In the genomic region with DNA sequence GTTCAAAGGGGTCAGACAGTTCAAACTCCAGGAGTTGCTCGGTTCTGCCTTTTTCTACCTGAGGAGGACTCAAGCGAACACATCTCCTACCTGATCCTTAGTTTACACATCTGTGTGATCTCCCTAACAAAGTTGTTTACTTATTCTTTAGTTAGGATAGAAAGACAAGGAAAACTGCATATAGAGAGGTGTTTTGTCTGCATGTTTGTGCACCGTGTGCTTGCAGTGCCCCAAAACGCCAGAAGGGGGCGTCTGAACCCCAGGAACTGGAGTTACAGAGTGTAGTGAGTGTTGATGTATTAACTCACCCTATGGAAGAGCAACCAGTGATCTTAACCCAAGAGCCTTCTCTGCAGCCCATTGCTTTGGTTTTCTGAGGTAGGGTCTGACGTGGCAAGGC, we compare ENCODE assay signal across 14 mouse cellular contexts. TPM values are rescaled to one million over a fixed set of nuclear protein-coding genes. Genes with fewer than 3 reads are reported as not detected.
DNase-seq lines count a peak whose midpoint lies in the region; ATAC-seq and TF ChIP-seq lines count a peak whose summit lies in the region.
"Had no signal": no experiment of that assay in that cellular context is flagged by ENCODE, and none has a peak within 500 bp of the region (broad histone marks: within the 10 kb centered on the region; RNA-seq: fewer than 3 reads in every experiment).

No protein-coding gene starts in this region.

- DNase-seq in gastrocnemius, adult 2 months: no peak
- DNase-seq in gastrocnemius, adult 18-20 months (ENCODE audit: low spot score): no peak
- no peak for DNase-seq in midbrain, postnatal 0 days (ENCODE audit: low spot score)
- no peak for DNase-seq in brain, embryonic 14.5 days (ENCODE audit: low read depth)
- DNase-seq in thymus, postnatal 25 days: peak; percentile 39
- DNase-seq in layer of hippocampus, adult 11-12 months (ENCODE audit: low spot score): no peak
- no peak for DNase-seq in gastrocnemius, postnatal 10 days
- DNase-seq: adrenal gland, adult 2 months; cerebellum, adult 11-12 months; lung, postnatal 14 days had no signal

- no peak for ATAC-seq in midbrain, postnatal 0 days (ENCODE audit: low FRiP score)
- ATAC-seq in midbrain, embryonic 15.5 days (replicated peaks): no peak
- ATAC-seq: intestine, embryonic 16.5 days had no signal

- H3K9ac ChIP-seq in midbrain, postnatal 0 days (replicated peaks; ENCODE audit: low read length, poor library complexity, severe bottlenecking): no peak overlapping the region
- no peak overlapping the region for H3K9ac ChIP-seq in midbrain, embryonic 15.5 days
- H3K9ac ChIP-seq: embryonic facial prominence, embryonic 13.5 days; heart, embryonic 12.5 days had no signal

- no peaks in the 10 kb centered on the region for H3K4me1 ChIP-seq in midbrain, postnatal 0 days (ENCODE audit: insufficient read depth, low read length)
- H3K4me1 ChIP-seq in midbrain, embryonic 15.5 days: no peaks in the 10 kb centered on the region
- H3K4me1 ChIP-seq: embryonic facial prominence, embryonic 13.5 days had no signal

- H3K36me3 ChIP-seq in midbrain, postnatal 0 days (ENCODE audit: insufficient read depth, low read length): no peaks in the 10 kb centered on the region
- H3K36me3 ChIP-seq in midbrain, embryonic 15.5 days (replicated peaks): no peaks in the 10 kb centered on the region
- H3K36me3 ChIP-seq: embryonic facial prominence, embryonic 13.5 days; heart, embryonic 12.5 days had no signal

- TF ChIP-seq CTCF in gastrocnemius, adult 2 months (IDR thresholded peaks at IDR 0.05): peak; percentile 38
- TF ChIP-seq CTCF in midbrain, postnatal 0 days (IDR thresholded peaks at IDR 0.05): peak; percentile 38; the same call in 1 of the 2 replicates
- peak; percentile 34; the same call in 1 of the 2 replicates for TF ChIP-seq CTCF in brain, embryonic 14.5 days (IDR thresholded peaks at IDR 0.05; ENCODE audit: borderline replicate concordance, extremely low read depth, insufficient read depth, insufficient read length)

- no peaks in the 10 kb centered on the region for H3K27me3 ChIP-seq in midbrain, postnatal 0 days (ENCODE audit: insufficient read depth, low read length)
- H3K27me3 ChIP-seq in midbrain, embryonic 15.5 days (replicated peaks): no peaks in the 10 kb centered on the region
- H3K27me3 ChIP-seq: embryonic facial prominence, embryonic 13.5 days; heart, embryonic 12.5 days had no signal

- no peak for TF ChIP-seq POLR2A in brain, embryonic 14.5 days (IDR thresholded peaks at IDR 0.05; ENCODE audit: borderline replicate concordance, extremely low read depth, insufficient read depth, insufficient read length, poor library complexity, severe bottlenecking)

- no peak overlapping the region for H3K4me2 ChIP-seq in midbrain, postnatal 0 days (ENCODE audit: low read depth, low read length, poor library complexity, severe bottlenecking)
- H3K4me2 ChIP-seq in midbrain, embryonic 15.5 days: no peak overlapping the region
- H3K4me2 ChIP-seq: embryonic facial prominence, embryonic 13.5 days; heart, embryonic 12.5 days had no signal

- intact Hi-C loops in gastrocnemius, adult 2 months (cut with DNase I): loop anchor here (2.0 kb wide), 1 partner anchor 45 kb away; no protein-coding TSS in a partner anchor

- no peak overlapping the region for H3K27ac ChIP-seq in gastrocnemius, adult 2 months
- no peak overlapping the region for H3K27ac ChIP-seq in midbrain, postnatal 0 days (ENCODE audit: low read depth, low read length)
- no peak overlapping the region for H3K27ac ChIP-seq in midbrain, embryonic 15.5 days
- H3K27ac ChIP-seq: embryonic facial prominence, embryonic 13.5 days had no signal

- no peak overlapping the region for H3K4me3 ChIP-seq in gastrocnemius, adult 2 months
- H3K4me3 ChIP-seq in midbrain, postnatal 0 days (ENCODE audit: low read depth, low read length): no peak overlapping the region
- H3K4me3 ChIP-seq in midbrain, embryonic 15.5 days: no peak overlapping the region
- H3K4me3 ChIP-seq: embryonic facial prominence, embryonic 13.5 days; heart, embryonic 12.5 days had no signal

- 74% methylated on average over 6 of the region's 6 CpGs for WGBS in midbrain, postnatal 0 days
- 77% methylated on average over 6 of the region's 6 CpGs for WGBS in midbrain, embryonic 15.5 days

- H3K9me3 ChIP-seq in midbrain, postnatal 0 days (ENCODE audit: low read length): no peaks in the 10 kb centered on the region
- H3K9me3 ChIP-seq in midbrain, embryonic 15.5 days: no peaks in the 10 kb centered on the region
- H3K9me3 ChIP-seq: embryonic facial prominence, embryonic 13.5 days; heart, embryonic 12.5 days had no signal

RNA-seq across cellular contexts. Expression of a gene that starts 8.2 kb away (rescaled TPM):
- 10 to 100 TPM; 33.6 to 35.8 TPM for total RNA-seq in gastrocnemius, adult 2 months (2021)
- total RNA-seq in gastrocnemius, adult 18-20 months (2021): 10 to 100 TPM; 29.9 to 35.5 TPM
- total RNA-seq in midbrain, postnatal 0 days (2014; rRNA removed): 16.8 and 59.5 TPM in 2 replicates
- 59.6 and 63.2 TPM in 2 replicates for polyA plus RNA-seq in midbrain, postnatal 0 days (2015; fragmentation: Nextera tagmentation; extraction: Ambion mirVana)
- 51.1 and 51.4 TPM in 2 replicates for polyA plus RNA-seq in midbrain, embryonic 15.5 days (2015; fragmentation: Nextera tagmentation; extraction: Ambion mirVana)
- polyA plus RNA-seq in brain, embryonic 14.5 days (2012; rRNA removed): 17.5 and 18.8 TPM in 2 replicates
- total RNA-seq in gastrocnemius, postnatal 10 days (2021): 10 to 100 TPM; 21.7 to 24.4 TPM

RNA-seq across cellular contexts. Expression of a gene that starts 18.9 kb away (rescaled TPM):
- 10 to 100 TPM; 50.8 to 56.0 TPM for total RNA-seq in gastrocnemius, adult 2 months (2021)
- 10 to 100 TPM; 59.6 to 65.3 TPM for total RNA-seq in gastrocnemius, adult 18-20 months (2021)
- total RNA-seq in midbrain, postnatal 0 days (2014; rRNA removed): 131 and 162 TPM in 2 replicates
- 22.3 and 26.0 TPM in 2 replicates for polyA plus RNA-seq in midbrain, postnatal 0 days (2015; fragmentation: Nextera tagmentation; extraction: Ambion mirVana)
- polyA plus RNA-seq in midbrain, embryonic 15.5 days (2015; fragmentation: Nextera tagmentation; extraction: Ambion mirVana): 33.9 and 37.3 TPM in 2 replicates
- polyA plus RNA-seq in brain, embryonic 14.5 days (2012; rRNA removed): 41.2 and 58.5 TPM in 2 replicates
- 10 to 100 TPM; 32.8 to 33.8 TPM for total RNA-seq in gastrocnemius, postnatal 10 days (2021)
